Mouse (Mus musculus) MEL (cell line): ENCODE results near the gene Col4a1.

Experiments
- BHLHE40 ChIP-seq: IDR thresholded peaks from 2 replicates; pipeline ENCODE4 v1.6.1; 2012; ENCODE audit warnings: low read depth, mild to moderate bottlenecking, inconsistent platforms, low read length, improper control_type of control experiment, borderline replicate concordance
- CHD1 ChIP-seq: IDR thresholded peaks from 2 replicates; pipeline ENCODE4 v1.6.1; 2012; ENCODE audit warnings: low read depth, mild to moderate bottlenecking, inconsistent platforms, low read length, improper control_type of control experiment
- CTCF ChIP-seq, 3 experiments: IDR thresholded peaks in 2 of 3; conservative IDR thresholded peaks in 1 of 3; 2 replicates each; pipeline ENCODE4 v1.5.1; 2011 to 2012; ENCODE audit warnings: low read length in 3 of 3, low read depth in 2 of 3, mild to moderate bottlenecking in 2 of 3, improper control_type of control experiment in 1 of 3, inconsistent platforms in 1 of 3, mixed read lengths in 1 of 3, moderate library complexity in 1 of 3; ENCODE audit not compliant: control insufficient read depth in 1 of 3, insufficient read depth in 1 of 3, poor library complexity in 1 of 3, severe bottlenecking in 1 of 3
- ELF1 ChIP-seq: IDR thresholded peaks from 2 replicates; pipeline ENCODE4 v1.6.1; 2014; ENCODE audit warnings: low read depth, mild to moderate bottlenecking, inconsistent platforms, low read length, improper control_type of control experiment, moderate library complexity
- EP300 ChIP-seq, 2 experiments: IDR thresholded peaks; 2 replicates each; pipeline ENCODE4 v1.6.1; 2011; ENCODE audit warnings: improper control_type of control experiment in 2 of 2, low read length in 2 of 2, low read depth in 1 of 2, mild to moderate bottlenecking in 1 of 2
- GATA1 ChIP-seq: IDR thresholded peaks from 2 replicates; pipeline ENCODE4 v1.6.1; 2011; ENCODE audit warnings: low read depth, low read length, improper control_type of control experiment
- MAX ChIP-seq: IDR thresholded peaks from 2 replicates; pipeline ENCODE4 v1.6.1; 2011; ENCODE audit warnings: low read length, improper control_type of control experiment
- NELFE ChIP-seq: IDR thresholded peaks from 2 replicates; pipeline ENCODE4 v1.6.1; 2011; ENCODE audit warnings: low read depth, low read length, improper control_type of control experiment
- POLR2A ChIP-seq, 2 experiments: IDR thresholded peaks; 2 replicates each; pipeline ENCODE4 v1.6.1; 2011 to 2012; ENCODE audit warnings: low read length in 2 of 2, mild to moderate bottlenecking in 2 of 2, control low read depth in 1 of 2, improper control_type of control experiment in 1 of 2, low read depth in 1 of 2, moderate library complexity in 1 of 2; ENCODE audit not compliant: control insufficient read depth in 1 of 2, insufficient read depth in 1 of 2, poor library complexity in 1 of 2
- TCF12 ChIP-seq: IDR thresholded peaks from 2 replicates; pipeline ENCODE4 v1.6.1; 2014; ENCODE audit warnings: low read depth, mild to moderate bottlenecking, inconsistent platforms, low read length, improper control_type of control experiment, moderate library complexity
- USF1 ChIP-seq: IDR thresholded peaks from 2 replicates; pipeline ENCODE4 v1.6.1; 2014; ENCODE audit warnings: low read depth, mild to moderate bottlenecking, inconsistent platforms, low read length, improper control_type of control experiment, moderate library complexity

- TF ChIP-seq EP300 (IDR thresholded peaks at IDR 0.05; ENCODE audit: low read depth in 1 of 2, low read length in 2 of 2): no peak
- no peak for TF ChIP-seq USF1
- TF ChIP-seq POLR2A (IDR thresholded peaks at IDR 0.05; ENCODE audit: control insufficient read depth in 1 of 2, insufficient read depth in 1 of 2, low read depth in 1 of 2, low read length in 2 of 2, poor library complexity in 1 of 2): no peak
- no peak for TF ChIP-seq CTCF (IDR thresholded peaks at IDR 0.05 in 2 of 3, conservative IDR thresholded peaks at IDR 0.05 in 1 of 3; ENCODE audit: control insufficient read depth in 1 of 3, insufficient read depth in 1 of 3, low read depth in 2 of 3, low read length in 3 of 3, poor library complexity in 1 of 3, severe bottlenecking in 1 of 3)
- TF ChIP-seq ELF1: no peak
- TF ChIP-seq NELFE: no peak
- no peak for TF ChIP-seq CHD1
- TF ChIP-seq BHLHE40: no peak
- TF ChIP-seq GATA1: no peak
- TF ChIP-seq MAX: no peak
- TF ChIP-seq TCF12: no peak
Observed at GRCm38 (mm10) chr8:11186456-11186855, 126.2 kb downstream of the Col4a1 start.
